Mouse (Mus musculus) heart, adult 2 months (tissue): ENCODE data around the gene Cd44.

Source experiments
- CTCF ChIP-seq: fragments of 200-600 bp; IDR thresholded peaks from 2 replicates; pipeline ENCODE4 v1.8.1; 2022; ENCODE audit warnings: antibody characterized with exemption, mild to moderate bottlenecking, moderate library complexity
- EP300 ChIP-seq: fragments of 200-500 bp; IDR thresholded peaks from 2 replicates; pipeline ENCODE4 v1.6.1; 2011; ENCODE audit warnings: low read depth, low read length, control low read depth; ENCODE audit not compliant: insufficient read depth
- POLR2A ChIP-seq: fragments of 200-500 bp; IDR thresholded peaks from 2 replicates; pipeline ENCODE4 v1.6.1; 2011; ENCODE audit warnings: mild to moderate bottlenecking, low read depth, low read length, control low read depth; ENCODE audit not compliant: insufficient read depth

- TF ChIP-seq CTCF (no peak), POLR2A (no peak), EP300 (no peak)
These were observed 79.4 kb downstream of the Cd44 start for GRCm38 (mm10) chr2:102822036-102822435.
